Mouse (Mus musculus): Measurements from ENCODE around the gene Ccni.

DNA sequence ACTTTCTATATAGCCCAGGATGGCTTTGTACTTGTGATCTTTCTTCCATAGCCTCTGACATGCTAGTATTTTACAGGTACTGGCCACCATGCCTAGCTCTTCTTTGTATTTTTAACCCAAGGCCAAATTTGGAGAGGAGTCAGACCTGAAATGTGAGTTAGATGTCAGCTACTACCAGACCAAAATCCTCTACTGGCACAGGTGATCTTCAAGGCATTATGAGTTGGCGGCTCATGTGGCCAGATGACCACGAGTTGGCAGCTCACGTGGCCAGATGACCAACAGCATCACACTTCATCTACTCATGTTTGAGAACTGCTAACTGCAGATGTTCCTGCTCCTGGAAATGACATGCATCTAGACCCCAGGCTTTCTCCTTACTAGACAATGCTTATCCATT is 12.1 kb upstream of the Ccni start:
- TF ChIP-seq CTCF (IDR thresholded peaks at IDR 0.05; ENCODE audit: control insufficient read depth, insufficient read depth, insufficient replicate concordance, low read depth, low read length), result no peak
- no peak for TF ChIP-seq POLR2A (IDR thresholded peaks at IDR 0.05; ENCODE audit: control insufficient read depth, low read depth, low read length)
